Mouse (Mus musculus): Measurements from ENCODE around the gene Zcchc7. TPM values are rescaled to one million over a fixed set of nuclear protein-coding genes. Genes with fewer than 3 reads are reported as not detected.
A peak's percentile ranks its signal among the peaks of the same experiment; 100 is the strongest.

The Zcchc7 gene
- polyA plus RNA-seq, 1 experiment from 2014 or later = 37.1 TPM

DNA sequence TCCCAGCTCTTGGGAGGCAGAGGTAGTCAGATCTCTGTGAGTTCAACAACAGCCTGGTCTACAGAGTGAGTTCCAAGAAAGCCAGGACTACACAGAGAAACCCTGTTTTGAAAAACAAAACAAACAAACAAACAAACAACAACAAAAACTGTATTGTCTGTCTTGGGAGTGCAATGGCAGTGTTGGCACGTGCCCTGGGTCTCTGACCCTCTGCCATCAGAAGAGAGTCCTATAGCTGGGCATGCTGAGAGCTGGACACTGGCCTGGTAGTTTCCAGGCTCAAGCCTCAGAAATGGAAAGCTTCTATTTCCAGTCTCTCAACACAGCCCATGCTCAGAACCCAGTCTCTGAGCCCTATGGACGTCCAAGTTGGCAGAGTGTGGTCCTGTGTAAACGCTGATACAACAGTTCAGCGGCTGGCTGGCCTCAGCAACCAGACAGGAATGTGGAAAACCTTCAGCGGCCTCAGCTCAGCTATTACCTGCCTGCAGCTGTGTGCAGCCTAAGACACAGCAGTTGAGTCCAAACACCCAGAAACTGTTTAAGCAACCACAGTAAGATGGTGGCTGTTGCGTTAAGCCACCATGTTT is 220.4 kb downstream of the Zcchc7 start:
- Histone ChIP-seq H3K4me2 (no peak overlapping the region), H3K27me3 (replicated peaks) (no peaks in the 10 kb centered on the region), H3K27ac (no peak overlapping the region)

DNA sequence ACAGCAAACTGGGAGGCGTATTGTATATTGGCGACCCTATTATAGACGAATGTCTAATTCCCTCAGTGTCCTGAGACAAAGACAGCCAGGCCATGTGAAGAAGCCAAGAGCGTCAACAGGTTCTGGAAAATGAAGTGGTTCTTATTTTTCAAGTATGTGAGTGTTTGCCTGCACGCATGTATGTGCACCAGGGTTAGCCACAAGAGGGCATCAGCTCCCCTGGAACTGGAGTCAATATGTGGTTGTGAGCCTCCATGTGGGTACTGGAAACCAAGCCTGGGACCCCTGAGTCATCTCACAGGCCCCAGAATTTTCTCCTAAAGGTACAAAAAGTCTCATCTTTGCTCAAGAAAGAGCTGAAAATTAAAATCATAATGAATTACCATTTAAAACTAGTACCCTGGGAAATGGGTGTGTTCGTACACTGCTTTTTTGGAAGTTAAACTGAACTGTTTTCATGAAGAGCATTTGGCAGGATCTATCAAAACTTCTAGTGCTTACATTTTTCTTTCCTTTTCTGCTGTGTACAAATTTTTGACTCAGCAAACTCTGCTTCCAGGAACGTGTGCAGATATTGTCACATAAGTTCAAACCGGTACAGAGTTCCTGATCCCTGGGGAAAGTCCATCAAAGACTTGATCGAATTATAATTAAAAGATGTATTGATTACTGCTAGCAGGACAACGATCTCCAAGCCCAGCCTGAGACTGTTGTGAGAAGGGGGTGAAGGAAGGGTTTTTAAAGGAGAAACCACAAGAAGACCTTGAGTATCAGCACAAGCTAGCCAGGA is 221.4 kb downstream of the Zcchc7 start:
- Histone ChIP-seq H3K27ac (no peak overlapping the region), H3K9me3 (no peaks in the 10 kb centered on the region), H3K4me3 (no peak overlapping the region), H3K27me3 (replicated peaks) (no peaks in the 10 kb centered on the region), H3K9ac (no peak overlapping the region), H3K4me1 (peaks cover 16% of the 10 kb centered on the region), H3K36me3 (replicated peaks) (no peaks in the 10 kb centered on the region), H3K4me2 (no peak overlapping the region)
- no peak for ATAC-seq (replicated peaks)
- WGBS = 89% methylated on average over 10 of the region's 10 CpGs

More for the DNA sequence above, 220.4 kb downstream of the Zcchc7 start:
- ATAC-seq (replicated peaks) = no peak
- Histone ChIP-seq H3K4me1 (peaks cover 8% of the 10 kb centered on the region), H3K9me3 (no peaks in the 10 kb centered on the region), H3K9ac (no peak overlapping the region), H3K36me3 (replicated peaks) (no peaks in the 10 kb centered on the region), H3K4me3 (no peak overlapping the region)
- WGBS = 75% methylated on average over 6 of the region's 6 CpGs

DNA sequence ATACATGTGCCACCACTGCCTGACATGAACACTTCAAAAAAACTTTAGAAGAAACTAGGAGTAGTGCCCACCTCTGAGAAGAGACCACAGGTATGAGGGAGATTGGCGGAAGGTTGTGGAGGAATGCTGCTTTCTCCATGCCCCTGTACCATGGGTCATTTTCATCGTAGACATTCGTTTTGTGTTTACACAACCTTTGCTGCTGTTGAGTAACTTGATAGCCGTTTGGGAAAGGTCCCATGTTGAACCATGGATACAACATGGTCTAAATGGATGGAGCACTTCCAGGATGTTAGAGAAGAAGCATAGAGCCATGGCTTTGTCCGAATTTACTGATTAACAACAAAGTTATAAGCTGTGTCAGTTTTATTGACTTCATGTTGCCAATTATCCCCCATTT is 222.5 kb downstream of the Zcchc7 start:
- Histone ChIP-seq H3K27me3 (replicated peaks) (no peaks in the 10 kb centered on the region), H3K4me1 (peaks cover 16% of the 10 kb centered on the region), H3K36me3 (replicated peaks) (no peaks in the 10 kb centered on the region), H3K9ac (no peak overlapping the region), H3K4me2 (no peak overlapping the region), H3K27ac (no peak overlapping the region), H3K9me3 (no peaks in the 10 kb centered on the region), H3K4me3 (no peak overlapping the region)
- ATAC-seq (replicated peaks) = no peak
- WGBS = 81% methylated on average over 5 of the region's 5 CpGs

DNA sequence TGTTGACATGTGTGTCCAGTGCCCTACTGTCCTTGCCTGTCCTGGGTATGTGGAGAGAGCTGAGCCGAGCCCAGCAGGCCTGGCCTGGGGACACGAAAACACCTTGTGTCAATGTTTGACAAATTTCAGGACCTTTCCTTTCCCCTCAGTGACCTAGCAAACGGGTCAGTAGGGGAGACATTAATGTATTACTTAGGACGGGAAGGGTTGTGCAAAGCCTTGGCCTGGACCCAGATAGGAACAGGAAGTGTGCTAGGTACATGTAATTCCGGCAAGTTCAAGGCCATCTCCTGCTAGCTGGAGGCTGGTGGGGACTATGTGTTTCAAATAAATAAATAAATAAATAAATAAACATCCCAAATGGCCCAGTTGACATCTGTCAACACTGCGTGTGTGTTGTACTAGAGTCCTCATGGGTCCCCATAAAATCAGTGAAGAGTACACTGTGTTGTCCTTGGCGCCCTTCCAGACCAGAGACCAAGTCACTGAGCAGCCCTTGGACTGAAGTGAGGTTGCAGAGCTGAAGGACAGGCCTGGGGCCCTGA is 224.2 kb downstream of the Zcchc7 start:
- H3K27ac ChIP-seq = no peak overlapping the region
- H3K27me3 ChIP-seq (replicated peaks) = no peaks in the 10 kb centered on the region
- no peak overlapping the region for H3K4me3 ChIP-seq
- H3K4me2 ChIP-seq = no peak overlapping the region
- no peaks in the 10 kb centered on the region for H3K36me3 ChIP-seq (replicated peaks)
- H3K4me1 ChIP-seq = peaks cover 16% of the 10 kb centered on the region
- WGBS = 81% methylated on average over 7 of the region's 7 CpGs
- no peaks in the 10 kb centered on the region for H3K9me3 ChIP-seq
- no peak overlapping the region for H3K9ac ChIP-seq
- ATAC-seq (replicated peaks) = no peak

DNA sequence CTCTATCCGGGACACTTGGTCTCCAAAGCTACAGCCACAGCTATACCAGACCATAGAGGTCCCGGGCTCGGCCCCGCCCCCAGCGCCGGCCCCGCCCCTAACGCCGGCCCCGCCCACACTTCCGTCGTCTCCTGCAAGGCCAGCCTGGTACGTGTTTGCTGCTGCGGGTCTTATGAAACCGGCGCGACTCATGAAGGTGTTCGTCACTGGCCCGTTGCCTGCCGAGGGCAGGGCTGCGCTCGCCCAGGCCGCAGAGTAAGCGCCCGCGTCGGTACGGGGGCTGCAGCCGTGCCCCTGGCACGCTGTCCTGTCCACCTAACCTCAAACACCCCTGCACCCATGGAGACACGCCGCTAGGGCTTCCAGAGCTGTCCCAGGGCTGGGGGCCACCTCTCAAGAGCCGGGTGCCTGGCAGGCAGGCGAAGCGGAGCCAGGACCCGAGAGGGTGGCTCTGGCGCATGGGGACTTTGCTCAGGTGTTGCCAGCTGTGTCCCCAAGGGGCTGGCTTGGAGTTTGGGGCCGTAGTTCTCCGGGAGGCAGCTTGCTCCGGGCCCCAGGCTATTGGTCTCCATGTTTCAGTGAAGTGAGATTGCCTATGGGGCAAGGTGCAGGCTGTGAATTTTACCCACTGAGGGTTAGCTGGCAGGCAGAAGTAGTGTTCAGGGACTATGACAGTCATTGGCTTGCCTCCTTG is 225.8 kb downstream of the Zcchc7 start, which contains the start of gene Grhpr:
Gene Grhpr, plus strand, starts transcription at position 116 of the 694 bp plus-strand sequence.
- H3K27me3 ChIP-seq (replicated peaks) = no peaks in the 10 kb centered on the region
- 1% methylated on average over 40 of the region's 40 CpGs for WGBS
- peak within 1 kb of the TSS; percentile 53; the same call in 1 of the 2 replicates for H3K27ac ChIP-seq
- peaks cover 16% of the 10 kb centered on the region for H3K4me1 ChIP-seq
- H3K4me2 ChIP-seq = peak within 1 kb of the TSS; percentile 93
- peak within 1 kb of the TSS; percentile 60 for H3K9ac ChIP-seq
- peak within 1 kb of the TSS; percentile 56 for H3K4me3 ChIP-seq
- ATAC-seq (replicated peaks) = peak; percentile 87
- no peaks in the 10 kb centered on the region for H3K9me3 ChIP-seq
- H3K36me3 ChIP-seq (replicated peaks) = no peaks in the 10 kb centered on the region

Small RNA genes within 50 kb of the gene (microRNA-seq; reads per million reads assigned to microRNA genes)
- not detected for gene Gm22639

Other genes starting within 250 kb of the Zcchc7 start
- 7.8 and 9.1 TPM in 2 replicates for gene Pax5, start 45.4 kb upstream of the Zcchc7 start, polyA plus RNA-seq (2015; fragmentation: Nextera tagmentation; extraction: Ambion mirVana)
- 21.9 and 24.5 TPM in 2 replicates for gene Grhpr, start 225.5 kb downstream of the Zcchc7 start, polyA plus RNA-seq (2015; fragmentation: Nextera tagmentation; extraction: Ambion mirVana)

Measured in midbrain, embryonic 15.5 days (tissue).